Mouse (Mus musculus) embryonic facial prominence, embryonic 13.5 days (tissue): Measurements from ENCODE around the gene Slc45a1. TPM values are rescaled to one million over a fixed set of nuclear protein-coding genes. Genes with fewer than 3 reads are reported as not detected.
A peak's percentile ranks its signal among the peaks of the same experiment; 100 is the strongest.

ENCODE experiments used
- ATAC-seq: fragments of 200-750 bp; cut with Nextera tagmentation; 2 replicates; pipeline ENCODE4 v1.8.0; 2017; ENCODE audit warnings: low read depth; ENCODE audit not compliant: insufficient number of reproducible peaks, insufficient read depth, low FRiP score, low TSS enrichment
- H3K27ac ChIP-seq: fragments of 300-500 bp; sonication (generic); 2 replicates; pipeline ENCODE4 v1.5.1; 2015; ENCODE audit warnings: moderate library complexity, mild to moderate bottlenecking, inconsistent platforms
- H3K27me3 ChIP-seq: fragments of 300-500 bp; sonication (generic); 2 replicates; pipeline ENCODE4 v1.6.1; 2015; ENCODE audit warnings: mild to moderate bottlenecking, inconsistent platforms
- H3K36me3 ChIP-seq: fragments of 300-500 bp; sonication (generic); 2 replicates; pipeline ENCODE4 v1.6.1; 2015; ENCODE audit warnings: mild to moderate bottlenecking, inconsistent platforms
- H3K4me1 ChIP-seq: fragments of 300-500 bp; sonication (generic); 2 replicates; pipeline ENCODE4 v1.6.1; 2015; ENCODE audit warnings: inconsistent platforms
- H3K4me2 ChIP-seq: fragments of 300-500 bp; sonication (generic); 2 replicates; pipeline ENCODE4 v1.6.1; 2015; ENCODE audit warnings: moderate library complexity, mild to moderate bottlenecking, inconsistent platforms
- H3K4me3 ChIP-seq: fragments of 300-500 bp; sonication (generic); 2 replicates; pipeline ENCODE4 v1.5.1; 2015; ENCODE audit warnings: mild to moderate bottlenecking, inconsistent platforms
- H3K9ac ChIP-seq: fragments of 300-500 bp; sonication (generic); 2 replicates; pipeline ENCODE4 v1.6.1; 2015; ENCODE audit warnings: mild to moderate bottlenecking, inconsistent platforms
- H3K9me3 ChIP-seq: fragments of 300-500 bp; sonication (generic); 2 replicates; pipeline ENCODE4 v1.6.1; 2016; ENCODE audit warnings: inconsistent platforms
- WGBS: fragments of 180-500 bp; shearing (Covaris S2); methylation state at CpG from one replicate; pipeline ENCODE4 v1.1.7; 2015; ENCODE audit warnings: mixed read lengths; 5-methylcytosine and 5-hydroxymethylcytosine counted together
- polyA plus RNA-seq: library from polyadenylated mRNA; unstranded; fragments of >200 nt; fragmentation: Nextera tagmentation; extraction: Ambion mirVana; gene quantifications from 2 replicates; pipeline ENCODE4 v1.2.1, GENCODE M21; 2015

The Slc45a1 gene
- polyA plus RNA-seq, 1 experiment from 2014 or later, result 0.52 TPM

- no peak overlapping the region for H3K27ac ChIP-seq
- H3K4me3 ChIP-seq, result no peak overlapping the region
- ATAC-seq, result no peak; the same call in 1 of the 2 replicates
- H3K4me2 ChIP-seq, result peak overlapping the region; percentile 41
- peaks cover 12% of the 10 kb centered on the region for H3K4me1 ChIP-seq
- WGBS, result 5% methylated on average over 17 of the region's 17 CpGs
- H3K9me3 ChIP-seq, result no peaks in the 10 kb centered on the region; the same call in 1 of the 2 replicates
- H3K36me3 ChIP-seq, result no peaks in the 10 kb centered on the region
- no peak overlapping the region for H3K9ac ChIP-seq
- peaks cover 27% of the 10 kb centered on the region for H3K27me3 ChIP-seq
Observed at GRCm38 (mm10) chr4:150655989-150656388, 4.0 kb upstream of the Slc45a1 start.

- no peak overlapping the region for H3K4me3 ChIP-seq
- H3K9ac ChIP-seq, result no peak overlapping the region
- no peaks in the 10 kb centered on the region for H3K36me3 ChIP-seq
- H3K27ac ChIP-seq, result no peak overlapping the region
- no peak for ATAC-seq
- WGBS, result 38% methylated on average over 11 of the region's 11 CpGs
- H3K27me3 ChIP-seq, result peaks cover 28% of the 10 kb centered on the region
- H3K4me1 ChIP-seq, result peaks cover 11% of the 10 kb centered on the region
- no peaks in the 10 kb centered on the region; the same call in 1 of the 2 replicates for H3K9me3 ChIP-seq
- no peak overlapping the region for H3K4me2 ChIP-seq
Observed at GRCm38 (mm10) chr4:150653072-150653599, 1.2 kb upstream of the Slc45a1 start.

GRCm38 (mm10) chr4:150649327-150649726 is 2.6 kb downstream of the Slc45a1 start:
- H3K36me3 ChIP-seq, result no peaks in the 10 kb centered on the region
- peaks cover 8% of the 10 kb centered on the region; the same call in 1 of the 2 replicates for H3K4me1 ChIP-seq
- H3K4me3 ChIP-seq, result no peak overlapping the region
- H3K9ac ChIP-seq, result no peak overlapping the region
- no peak for ATAC-seq
- 83% methylated on average over 5 of the region's 5 CpGs for WGBS
- H3K9me3 ChIP-seq, result no peaks in the 10 kb centered on the region
- no peak overlapping the region for H3K4me2 ChIP-seq
- H3K27ac ChIP-seq, result no peak overlapping the region
- peaks cover 28% of the 10 kb centered on the region for H3K27me3 ChIP-seq

- WGBS, result 88% methylated on average over 9 of the region's 9 CpGs
- no peaks in the 10 kb centered on the region for H3K27me3 ChIP-seq
- H3K4me3 ChIP-seq, result no peak overlapping the region
- no peaks in the 10 kb centered on the region for H3K4me1 ChIP-seq
- no peak overlapping the region for H3K4me2 ChIP-seq
- H3K9ac ChIP-seq, result no peak overlapping the region
- ATAC-seq, result no peak
- no peak overlapping the region for H3K27ac ChIP-seq
- H3K36me3 ChIP-seq, result no peaks in the 10 kb centered on the region
- H3K9me3 ChIP-seq, result no peaks in the 10 kb centered on the region
Observed at GRCm38 (mm10) chr4:150644299-150644698, 7.7 kb downstream of the Slc45a1 start.

GRCm38 (mm10) chr4:150636635-150637034 is 15.3 kb downstream of the Slc45a1 start:
- ATAC-seq, result no peak
- H3K4me2 ChIP-seq, result no peak overlapping the region
- no peak overlapping the region for H3K27ac ChIP-seq
- 79% methylated on average over 6 of the region's 6 CpGs for whole genome bisulfite sequencing
- no peaks in the 10 kb centered on the region for H3K4me1 ChIP-seq
- H3K36me3 ChIP-seq, result no peaks in the 10 kb centered on the region
- H3K9ac ChIP-seq, result no peak overlapping the region
- H3K9me3 ChIP-seq, result no peaks in the 10 kb centered on the region
- no peak overlapping the region for H3K4me3 ChIP-seq
- H3K27me3 ChIP-seq, result no peaks in the 10 kb centered on the region

- H3K27ac ChIP-seq, result no peak overlapping the region
- WGBS, result 86% methylated on average over 10 of the region's 10 CpGs
- no peak overlapping the region for H3K4me2 ChIP-seq
- no peaks in the 10 kb centered on the region for H3K27me3 ChIP-seq
- no peaks in the 10 kb centered on the region for H3K9me3 ChIP-seq
- H3K4me3 ChIP-seq, result no peak overlapping the region
- H3K36me3 ChIP-seq, result no peaks in the 10 kb centered on the region
- no peak overlapping the region for H3K9ac ChIP-seq
- H3K4me1 ChIP-seq, result no peaks in the 10 kb centered on the region
- ATAC-seq, result no peak
Observed at GRCm38 (mm10) chr4:150635568-150635967, 16.4 kb downstream of the Slc45a1 start.

- H3K9me3 ChIP-seq, result no peaks in the 10 kb centered on the region
- 82% methylated on average over 11 of the region's 11 CpGs for WGBS
- no peak overlapping the region for H3K4me3 ChIP-seq
- no peak overlapping the region for H3K9ac ChIP-seq
- no peaks in the 10 kb centered on the region for H3K36me3 ChIP-seq
- no peaks in the 10 kb centered on the region for H3K27me3 ChIP-seq
- no peak overlapping the region for H3K4me2 ChIP-seq
- no peak overlapping the region for H3K27ac ChIP-seq
- H3K4me1 ChIP-seq, result no peaks in the 10 kb centered on the region
- no peak for ATAC-seq
Observed at GRCm38 (mm10) chr4:150629266-150629665, 22.7 kb downstream of the Slc45a1 start.

- Histone ChIP-seq H3K4me2 (no peak overlapping the region), H3K9me3 (no peaks in the 10 kb centered on the region), H3K36me3 (peaks cover 19% of the 10 kb centered on the region), H3K4me1 (no peaks in the 10 kb centered on the region), H3K27me3 (no peaks in the 10 kb centered on the region), H3K4me3 (no peak overlapping the region), H3K27ac (no peak overlapping the region), H3K9ac (no peak overlapping the region)
- 46% methylated on average over 6 of the region's 6 CpGs for WGBS
- no peak for ATAC-seq
Observed at GRCm38 (mm10) chr4:150625951-150626732, 25.8 kb downstream of the Slc45a1 start.

GRCm38 (mm10) chr4:150625425-150625824 is 26.5 kb downstream of the Slc45a1 start:
- no peaks in the 10 kb centered on the region for H3K27me3 ChIP-seq
- H3K4me1 ChIP-seq, result no peaks in the 10 kb centered on the region
- 72% methylated on average over 1 of the region's 1 CpGs for whole genome bisulfite sequencing
- H3K27ac ChIP-seq, result no peak overlapping the region
- H3K36me3 ChIP-seq, result peaks cover 26% of the 10 kb centered on the region
- ATAC-seq, result no peak
- H3K9ac ChIP-seq, result no peak overlapping the region
- H3K9me3 ChIP-seq, result no peaks in the 10 kb centered on the region
- no peak overlapping the region for H3K4me2 ChIP-seq
- no peak overlapping the region for H3K4me3 ChIP-seq

GRCm38 (mm10) chr4:150624933-150625332 is 27.0 kb downstream of the Slc45a1 start:
- 76% methylated on average over 4 of the region's 4 CpGs for WGBS
- no peak overlapping the region for H3K4me2 ChIP-seq
- no peaks in the 10 kb centered on the region for H3K27me3 ChIP-seq
- no peaks in the 10 kb centered on the region for H3K4me1 ChIP-seq
- no peak overlapping the region for H3K27ac ChIP-seq
- H3K4me3 ChIP-seq, result no peak overlapping the region
- no peak overlapping the region for H3K9ac ChIP-seq
- peaks cover 31% of the 10 kb centered on the region for H3K36me3 ChIP-seq
- ATAC-seq, result no peak
- no peaks in the 10 kb centered on the region for H3K9me3 ChIP-seq

- H3K27ac ChIP-seq, result no peak overlapping the region
- H3K4me2 ChIP-seq, result no peak overlapping the region
- no peak for ATAC-seq
- H3K9ac ChIP-seq, result no peak overlapping the region
- H3K4me1 ChIP-seq, result no peaks in the 10 kb centered on the region
- H3K36me3 ChIP-seq, result peaks cover 35% of the 10 kb centered on the region
- no peaks in the 10 kb centered on the region for H3K9me3 ChIP-seq
- H3K4me3 ChIP-seq, result no peak overlapping the region
- H3K27me3 ChIP-seq, result no peaks in the 10 kb centered on the region
- WGBS, result 67% methylated on average over 11 of the region's 11 CpGs
Observed at GRCm38 (mm10) chr4:150624214-150624823, 27.7 kb downstream of the Slc45a1 start.

GRCm38 (mm10) chr4:150622641-150623040 is 29.3 kb downstream of the Slc45a1 start:
- Histone ChIP-seq H3K4me2 (no peak overlapping the region), H3K27me3 (no peaks in the 10 kb centered on the region), H3K4me1 (no peaks in the 10 kb centered on the region), H3K36me3 (peaks cover 51% of the 10 kb centered on the region), H3K9ac (no peak overlapping the region), H3K9me3 (no peaks in the 10 kb centered on the region), H3K27ac (no peak overlapping the region), H3K4me3 (no peak overlapping the region)
- ATAC-seq, result no peak
- whole genome bisulfite sequencing, result 92% methylated on average over 13 of the region's 13 CpGs
